Mouse (Mus musculus): ENCODE results near the gene Ercc6l2. TPM values are rescaled to one million over a fixed set of nuclear protein-coding genes. Genes with fewer than 3 reads are reported as not detected.

Gene Ercc6l2
- 6.4 TPM in 2 replicates for polyA plus RNA-seq (2012)

GRCm38 (mm10) chr13:63814746-63815681 lies at the start of gene Ercc6l2:
Gene Ercc6l2 (plus strand): TSS chr13:63815240.

Other genes with a start within 250 kb of the Ercc6l2 start
- gene Ptch1, start 241.6 kb upstream of the Ercc6l2 start, polyA plus RNA-seq (2012): 19.3 and 29.2 TPM in 2 replicates

All from megakaryocyte-erythroid progenitor cell, adult 5 weeks (primary cell).